Mouse (Mus musculus) cortical plate, adult 2 months (tissue): ENCODE measurements around the gene Eno2. TPM values are rescaled to one million over a fixed set of nuclear protein-coding genes. Genes with fewer than 3 reads are reported as not detected.
"Not testable (repeated sequence)": the region's sequence is repeated elsewhere in the genome, so short reads cannot be mapped to it uniquely, and the experiment has no call there.

Experiments used
- H3K27ac ChIP-seq: fragments of 200-500 bp; 2 replicates; pipeline ENCODE4 v1.5.1; 2012; ENCODE audit warnings: low read length, control low read depth, inconsistent platforms; ENCODE audit not compliant: insufficient read depth
- H3K4me1 ChIP-seq: fragments of 200-500 bp; 2 replicates; pipeline ENCODE4 v1.6.1; 2011; ENCODE audit warnings: low read length; ENCODE audit not compliant: control insufficient read depth, insufficient read depth
- H3K4me3 ChIP-seq: fragments of 200-500 bp; 2 replicates; pipeline ENCODE4 v1.5.1; 2011; ENCODE audit warnings: mild to moderate bottlenecking, low read length, control low read depth; ENCODE audit not compliant: insufficient read depth
- CTCF ChIP-seq: fragments of 200-500 bp; IDR thresholded peaks from 2 replicates; pipeline ENCODE4 v1.5.1; 2011; ENCODE audit warnings: mild to moderate bottlenecking, control low read depth, low read length; ENCODE audit not compliant: insufficient read depth; ENCODE audit errors: extremely low read depth
- POLR2A ChIP-seq: fragments of 200-500 bp; IDR thresholded peaks from 2 replicates; pipeline ENCODE4 v1.6.1; 2011; ENCODE audit warnings: mild to moderate bottlenecking, low read length, control low read depth; ENCODE audit not compliant: insufficient read depth; ENCODE audit errors: extremely low read depth
- polyA plus RNA-seq: library from polyadenylated mRNA; depleted of rRNA; stranded (reverse); fragments of >200 nt; gene quantifications from 2 replicates; pipeline ENCODE4 v1.2.3, GENCODE M21; 2012

Gene Eno2
- polyA plus RNA-seq, 1 experiment, result 741 TPM

GRCm38 (mm10) chr6:124806446-124807140, 37.1 kb upstream of the Eno2 start:
- H3K4me1 ChIP-seq, result peaks cover 7% of the 10 kb centered on the region; the same call in 1 of the 2 replicates
- H3K4me3 ChIP-seq, result no peak overlapping the region
- H3K27ac ChIP-seq, result peak overlapping the region; percentile 61
- TF ChIP-seq POLR2A, result no peak
- no peak for TF ChIP-seq CTCF

- Histone ChIP-seq H3K27ac (peak overlapping the region; percentile 61), H3K4me3 (peak overlapping the region; percentile 33), H3K4me1 (peaks cover 7% of the 10 kb centered on the region; the same call in 1 of the 2 replicates)
- TF ChIP-seq CTCF (no peak), POLR2A (peak; percentile 90)
Observed at GRCm38 (mm10) chr6:124805341-124806321, 36.2 kb upstream of the Eno2 start.

- Histone ChIP-seq H3K4me1 (peaks cover 7% of the 10 kb centered on the region; the same call in 1 of the 2 replicates), H3K27ac (no peak overlapping the region), H3K4me3 (no peak overlapping the region)
- TF ChIP-seq CTCF (no peak), POLR2A (no peak)
Observed at GRCm38 (mm10) chr6:124804341-124804740, 34.9 kb upstream of the Eno2 start.

GRCm38 (mm10) chr6:124803691-124804090, 34.2 kb upstream of the Eno2 start:
- H3K4me1 ChIP-seq, H3K4me3 ChIP-seq: not testable (repeated sequence)

DNA sequence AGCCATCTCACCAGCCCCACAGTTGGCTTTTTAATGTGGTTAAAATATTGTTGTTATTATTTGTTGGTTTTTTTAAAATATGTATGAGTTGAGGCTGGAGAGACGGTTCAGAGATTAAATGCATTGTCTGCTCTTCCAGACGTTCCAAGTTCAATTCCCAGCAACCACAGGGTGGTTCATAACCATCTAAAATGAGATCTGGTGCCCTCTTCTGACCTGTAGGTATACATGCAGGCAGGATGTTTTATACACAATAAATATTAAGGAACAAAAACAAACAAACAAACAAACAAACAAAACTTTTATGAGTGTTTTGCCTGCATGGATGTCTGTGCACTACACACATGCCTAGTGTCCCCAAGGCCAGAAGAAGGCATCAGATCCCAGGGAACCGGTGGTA, 33.6 kb upstream of the Eno2 start:
- TF ChIP-seq POLR2A (no peak), CTCF (no peak)
- H3K27ac ChIP-seq, result no peak overlapping the region
- peaks cover 7% of the 10 kb centered on the region; the same call in 1 of the 2 replicates for H3K4me1 ChIP-seq
- no peak overlapping the region for H3K4me3 ChIP-seq

More at GRCm38 (mm10) chr6:124803691-124804090, 34.2 kb upstream of the Eno2 start:
- H3K27ac ChIP-seq, result not testable (repeated sequence)

GRCm38 (mm10) chr6:124802400-124802799, 32.9 kb upstream of the Eno2 start:
- H3K27ac ChIP-seq, H3K4me3 ChIP-seq, H3K4me1 ChIP-seq: not testable (repeated sequence)

DNA sequence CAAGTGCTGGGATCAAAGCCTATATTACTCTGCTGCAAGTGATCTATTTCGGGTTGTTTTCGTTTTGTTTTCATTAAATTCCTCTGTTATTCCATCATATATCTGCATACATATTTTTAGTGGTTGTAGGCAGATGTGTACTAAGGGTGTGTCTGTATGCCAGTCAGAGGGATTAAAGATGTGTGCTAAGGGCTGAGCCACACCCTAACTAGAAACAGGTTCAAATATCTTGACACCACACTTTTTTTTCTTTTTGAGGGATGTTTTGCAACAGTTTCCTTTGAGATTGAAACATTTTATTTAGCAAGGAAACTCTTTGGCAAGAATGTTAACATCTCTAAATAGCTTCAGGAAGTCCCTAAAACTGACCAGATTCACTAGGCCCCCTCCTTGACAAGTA, 26.7 kb upstream of the Eno2 start:
- Histone ChIP-seq H3K4me3 (no peak overlapping the region), H3K4me1 (no peaks in the 10 kb centered on the region), H3K27ac (no peak overlapping the region)
- TF ChIP-seq POLR2A, result no peak
- TF ChIP-seq CTCF, result no peak

DNA sequence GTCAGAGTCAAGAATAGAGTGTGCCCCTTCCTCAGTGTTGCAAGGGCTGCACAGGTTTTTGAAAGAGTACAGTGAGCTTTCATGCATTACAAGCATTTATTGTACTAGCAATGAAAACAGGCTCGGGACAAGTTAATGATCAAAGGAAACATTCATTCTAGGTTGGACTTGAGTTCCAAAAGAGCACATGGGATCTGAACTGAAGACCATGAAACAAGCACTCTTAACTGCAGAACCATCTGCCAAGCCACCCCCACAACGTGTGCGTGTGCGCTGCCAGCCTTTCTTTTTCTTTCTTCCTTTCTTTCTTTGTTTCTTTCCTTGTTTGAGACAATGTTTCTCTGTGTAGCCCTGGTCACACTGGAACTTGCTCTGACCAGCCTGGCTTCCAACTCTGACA, 26.3 kb upstream of the Eno2 start:
- Histone ChIP-seq H3K4me3 (no peak overlapping the region), H3K4me1 (no peaks in the 10 kb centered on the region), H3K27ac (no peak overlapping the region)
- TF ChIP-seq POLR2A (no peak), CTCF (no peak)

- TF ChIP-seq POLR2A, result no peak
- no peak for TF ChIP-seq CTCF
- Histone ChIP-seq H3K4me1 (no peaks in the 10 kb centered on the region), H3K27ac (no peak overlapping the region), H3K4me3 (no peak overlapping the region)
Observed at GRCm38 (mm10) chr6:124791911-124792310, 22.4 kb upstream of the Eno2 start.

DNA sequence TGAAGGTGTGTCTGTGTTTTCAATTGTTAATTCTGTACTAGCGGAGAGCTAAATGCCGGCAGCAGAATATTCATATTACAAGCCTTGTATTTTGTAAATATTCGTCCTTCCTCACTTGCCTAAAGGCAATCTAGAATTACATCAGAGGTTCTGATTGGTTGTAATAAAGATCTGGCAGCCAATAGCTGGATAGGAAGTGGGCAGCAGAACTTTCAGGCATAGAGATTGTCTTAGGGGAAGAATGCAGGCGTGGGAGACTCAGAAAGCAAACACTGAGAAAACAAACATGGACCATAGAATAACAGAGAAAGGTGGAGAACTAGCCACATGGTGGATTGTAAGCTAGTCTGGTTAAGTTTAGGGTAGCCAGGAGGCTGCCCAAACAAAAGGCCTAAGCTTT, 20.6 kb upstream of the Eno2 start:
- no peak overlapping the region for H3K4me3 ChIP-seq
- H3K4me1 ChIP-seq, result no peaks in the 10 kb centered on the region
- TF ChIP-seq POLR2A (no peak), CTCF (no peak)
- H3K27ac ChIP-seq, result no peak overlapping the region
